Mouse (Mus musculus) cerebellum, adult 11 months (tissue): Measurements from ENCODE around the gene Hpn.

ENCODE experiments used
- DNase-seq: peaks from one replicate; pipeline ENCODE4 v3.0.0; 2022

Gene Hpn

GRCm38 (mm10) chr7:31115182-31115581 lies at the start of gene Hpn:
Hpn (minus strand) TSS chr7:31115290.
- DNase-seq: no peak

DNA sequence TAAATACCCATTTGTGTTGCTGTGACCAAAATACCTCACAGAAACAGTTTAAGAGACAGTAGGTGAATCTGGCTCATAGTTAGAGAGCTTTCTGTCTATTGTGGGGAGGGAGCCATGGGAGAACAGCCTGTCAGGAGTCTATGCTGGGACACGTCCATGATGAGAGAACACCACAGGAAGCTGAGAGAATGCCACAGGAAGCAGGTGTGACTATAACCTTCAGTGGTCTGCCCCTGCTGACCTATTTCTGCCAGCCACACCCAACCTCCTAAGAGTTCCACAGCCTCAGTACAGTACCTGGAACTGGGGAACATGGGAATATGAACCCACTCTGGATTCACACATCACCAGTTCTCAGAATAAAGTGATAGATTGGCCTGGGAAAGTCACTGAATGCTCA lies 49.7 kb upstream of the Hpn start:
- DNase-seq: no peak

- no peak for DNase-seq
Observed at GRCm38 (mm10) chr7:31163666-31164577, 48.8 kb upstream of the Hpn start.

DNA sequence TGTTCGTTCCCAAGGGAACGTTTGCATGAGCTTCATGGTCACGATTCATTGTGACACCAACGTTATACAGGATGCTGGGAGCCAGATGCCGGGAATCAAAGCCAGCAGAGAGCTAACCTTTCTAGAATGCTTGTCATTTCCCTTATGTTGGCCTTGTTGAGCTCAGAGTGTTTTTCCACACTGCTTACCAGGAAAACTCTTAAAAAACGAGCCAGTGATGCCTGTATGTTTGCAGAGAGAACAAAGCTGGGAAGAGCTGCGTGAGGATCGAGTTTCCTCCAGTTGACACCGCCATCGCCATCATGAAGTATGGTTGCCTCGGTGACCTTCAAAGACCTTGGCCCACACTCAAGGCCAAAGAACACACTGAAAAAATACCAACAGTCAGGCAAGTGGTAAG lies 47.2 kb upstream of the Hpn start:
- no peak for DNase-seq

DNA sequence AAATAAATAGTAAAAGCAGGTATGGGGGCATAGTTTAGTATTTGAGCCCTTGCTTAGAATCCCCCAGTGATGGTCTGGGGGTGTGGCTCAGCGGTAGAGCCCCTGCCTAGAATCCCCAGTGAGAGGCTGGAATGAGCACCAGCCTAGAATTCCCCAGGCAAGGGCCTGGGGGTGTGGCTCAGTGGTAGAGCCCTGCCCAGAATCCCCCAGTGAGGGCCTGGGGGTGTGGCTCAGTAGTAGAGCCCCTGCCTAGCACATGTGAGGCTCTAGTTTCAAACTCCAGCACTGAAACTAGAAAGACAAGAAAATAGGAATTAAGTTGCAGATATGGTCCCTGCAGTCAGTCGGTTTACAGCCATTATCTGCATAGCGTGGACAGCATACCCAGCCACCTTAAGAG lies 46.7 kb upstream of the Hpn start:
- DNase-seq: no peak

DNA sequence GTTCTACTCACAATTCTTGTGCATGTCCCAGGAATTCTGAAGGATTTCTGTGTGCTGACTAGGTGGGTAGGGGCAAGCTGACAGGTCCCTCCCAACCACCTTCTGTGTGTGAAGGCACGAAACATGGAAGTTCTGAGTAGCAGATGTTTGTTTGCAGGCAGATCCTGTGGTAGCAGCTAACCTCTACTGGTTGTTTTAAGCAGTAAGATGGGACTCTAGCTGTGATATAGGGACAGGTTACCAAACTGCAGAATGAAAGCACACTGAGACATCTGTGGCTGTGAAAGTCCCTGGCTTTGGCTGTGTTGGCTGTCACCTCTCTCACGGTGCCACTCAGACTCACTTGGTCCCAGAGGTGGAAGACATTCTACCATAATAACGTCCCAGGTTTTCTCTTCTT lies 46.2 kb upstream of the Hpn start:
- DNase-seq: no peak

GRCm38 (mm10) chr7:31160763-31161162 lies 45.7 kb upstream of the Hpn start:
- no peak for DNase-seq

DNA sequence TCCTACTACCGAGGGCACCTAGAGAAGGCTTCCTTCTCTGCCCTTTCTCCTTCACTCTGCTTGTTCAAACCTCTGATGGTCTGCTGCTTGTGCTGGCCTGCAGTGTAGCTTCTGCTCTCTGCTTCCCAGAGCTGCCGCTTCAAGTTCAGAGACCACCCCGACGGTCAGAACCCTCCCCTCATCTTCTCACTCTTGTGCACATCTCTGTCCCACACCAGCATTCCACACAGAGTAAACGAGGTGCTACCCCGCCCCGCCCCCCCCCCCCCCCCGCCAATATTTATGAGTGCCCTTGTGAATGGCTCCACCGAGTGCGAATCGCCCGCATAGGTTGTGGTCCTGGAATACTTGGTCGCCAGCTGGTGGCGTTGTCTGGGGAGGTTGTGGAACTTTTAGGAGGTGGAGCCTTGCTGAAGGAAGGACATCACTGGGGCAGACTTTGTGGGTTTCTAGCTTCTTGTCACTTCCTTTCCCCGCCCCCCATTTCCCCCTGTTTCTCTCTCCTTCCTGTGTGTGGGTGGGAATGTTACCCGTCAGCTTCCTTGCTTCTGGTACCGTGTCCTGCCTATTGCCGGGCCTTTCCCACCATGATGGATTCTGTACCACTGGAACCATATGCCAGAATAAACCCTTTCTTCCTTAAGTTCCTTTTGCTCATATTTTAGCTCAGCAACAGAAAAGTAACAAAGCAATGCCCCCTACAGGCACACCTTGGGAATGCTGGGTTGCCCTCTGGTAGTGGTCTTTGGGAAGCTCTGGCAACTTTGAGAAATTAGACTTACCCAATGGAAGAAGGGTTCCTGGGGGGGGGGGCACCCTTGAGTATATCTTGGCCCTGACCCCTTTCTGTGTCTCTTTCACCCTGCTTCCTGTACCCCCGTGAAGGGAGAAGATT lies 41.2 kb upstream of the Hpn start:
- no peak for DNase-seq

DNA sequence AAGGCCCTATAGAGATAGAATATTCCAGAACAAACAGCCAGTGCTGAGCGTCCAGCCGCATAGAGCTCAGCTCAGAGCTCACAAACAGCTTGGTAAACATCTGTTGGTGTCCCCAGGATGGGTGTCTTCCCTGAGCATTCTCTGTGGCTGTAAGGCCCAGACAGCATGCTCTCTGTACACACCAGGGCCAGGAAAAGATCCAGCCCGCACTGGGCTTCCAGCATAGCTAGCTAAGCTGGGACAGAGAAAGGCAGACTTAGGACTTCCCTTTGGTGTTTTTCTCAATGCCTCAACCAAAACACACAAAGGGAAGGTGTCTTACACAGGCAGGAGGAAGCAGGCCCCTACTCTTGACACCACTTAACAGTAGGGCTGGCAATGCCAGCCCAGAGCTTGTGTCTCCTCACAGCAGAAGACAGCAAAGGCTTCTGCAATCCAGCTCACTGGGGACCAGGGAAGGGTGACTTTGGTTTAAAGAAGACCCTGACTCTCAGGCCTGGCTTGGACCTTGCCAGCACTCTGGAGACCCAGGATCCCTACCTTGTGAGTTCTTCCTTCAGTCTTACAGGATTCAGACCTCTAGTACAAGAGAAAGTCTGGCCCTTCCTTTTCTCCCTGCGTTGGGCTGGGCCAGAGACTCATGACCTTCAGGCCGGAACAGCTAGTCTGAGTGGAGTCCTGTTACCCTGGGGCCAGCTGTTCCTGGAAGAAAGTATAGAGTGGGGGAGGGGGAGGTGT lies 40.4 kb upstream of the Hpn start, which contains the start of gene Gramd1a:
Gene Gramd1a (minus strand): TSS at position 601 of the 738 bp plus-strand sequence.
- no peak for DNase-seq

DNA sequence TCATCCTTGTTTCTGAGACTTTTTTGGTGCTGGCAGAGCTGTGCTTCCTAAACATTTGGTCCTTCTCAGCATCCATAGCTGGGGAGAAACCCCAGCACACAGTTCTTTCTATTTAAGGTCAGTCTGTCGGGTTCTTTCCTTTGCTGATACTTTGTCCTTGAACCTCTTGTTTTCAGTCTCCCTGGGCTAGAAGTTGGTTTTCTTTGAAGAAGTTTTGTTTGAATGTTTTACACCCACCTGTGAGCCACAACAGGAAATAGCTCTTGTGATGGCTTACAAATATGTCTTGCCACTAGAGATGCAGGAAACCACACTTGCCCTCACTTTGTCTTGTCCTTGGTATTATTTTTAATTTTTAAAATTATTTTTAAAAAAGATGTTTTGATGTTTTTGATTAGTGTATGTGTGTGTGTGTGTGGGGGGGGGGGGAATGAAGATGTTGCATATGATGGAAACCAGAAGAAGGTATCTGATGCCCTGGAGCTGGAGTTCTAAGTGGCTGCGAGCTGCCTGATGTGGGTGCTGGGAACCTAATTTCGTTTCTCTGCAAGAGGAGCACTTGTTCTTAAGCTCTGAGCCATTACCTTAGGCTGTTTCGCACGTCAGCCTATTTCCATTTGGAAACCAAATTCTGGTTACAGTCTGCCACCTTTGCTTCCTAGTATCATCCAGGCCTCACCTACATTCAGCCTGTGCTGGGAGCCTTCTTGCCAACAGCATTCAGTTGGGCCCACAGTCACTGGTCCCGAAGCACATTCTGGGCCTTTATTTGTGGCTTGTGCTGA lies 38.6 kb upstream of the Hpn start:
- no peak for DNase-seq

GRCm38 (mm10) chr7:31151301-31152241 lies 36.5 kb upstream of the Hpn start:
- peak; percentile 54 for DNase-seq

GRCm38 (mm10) chr7:31150566-31151300 lies 35.6 kb upstream of the Hpn start:
- peak; percentile 87 for DNase-seq

DNA sequence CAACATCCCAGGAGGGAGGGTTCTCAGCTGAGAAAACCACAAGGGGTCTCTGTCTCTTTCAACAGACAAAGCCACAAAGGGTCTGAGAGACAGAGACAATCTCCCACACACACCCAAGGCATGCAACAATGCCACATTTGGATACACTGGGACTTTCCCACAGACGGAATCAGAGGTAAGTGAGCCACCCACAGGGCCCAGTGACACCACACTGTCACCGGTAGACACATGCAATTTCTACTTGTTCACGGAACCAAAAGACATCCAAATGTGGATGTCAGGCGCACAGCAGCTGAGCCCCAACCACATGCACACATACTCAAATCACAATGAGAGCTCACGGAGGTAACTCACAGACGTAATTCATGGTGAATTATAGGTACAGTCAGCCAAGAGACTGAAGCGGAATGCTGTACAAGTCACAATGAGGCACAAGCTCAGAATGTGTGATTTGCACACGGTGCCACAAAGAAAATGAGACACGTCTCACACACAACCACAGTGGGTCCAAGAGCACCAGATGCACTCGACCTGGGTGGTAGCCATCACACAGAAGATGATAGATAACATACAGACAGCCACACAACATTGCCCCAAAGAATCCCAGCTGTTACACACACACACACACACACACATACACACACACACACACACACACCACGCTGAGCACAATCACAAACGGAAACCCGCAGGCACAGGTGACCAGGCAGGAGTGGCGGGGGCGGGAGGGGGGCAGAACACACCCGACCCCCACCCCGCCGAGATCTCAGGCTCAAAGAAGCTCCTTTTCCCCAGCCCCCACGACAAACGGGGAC lies 34.9 kb upstream of the Hpn start:
- DNase-seq: no peak

- DNase-seq: no peak
Observed at GRCm38 (mm10) chr7:31149271-31149670, 34.2 kb upstream of the Hpn start.

GRCm38 (mm10) chr7:31148756-31149155 lies 33.7 kb upstream of the Hpn start:
- no peak for DNase-seq

GRCm38 (mm10) chr7:31148086-31148485 lies 33.0 kb upstream of the Hpn start:
- no peak for DNase-seq

- DNase-seq: no peak
Observed at GRCm38 (mm10) chr7:31145596-31146160, 30.6 kb upstream of the Hpn start.

GRCm38 (mm10) chr7:31144886-31145285 lies 29.8 kb upstream of the Hpn start:
- DNase-seq: peak; percentile 2

GRCm38 (mm10) chr7:31140941-31141340 lies 25.9 kb upstream of the Hpn start:
- DNase-seq: peak; percentile 5
